Mouse (Mus musculus) kidney, adult 2 months (tissue): ENCODE results near the gene Cdh23.

Source experiments
- CTCF ChIP-seq: fragments of 200-500 bp; conservative IDR thresholded peaks from 2 replicates; pipeline ENCODE4 v1.5.1; 2011; ENCODE audit warnings: low read depth, mild to moderate bottlenecking, control low read depth, low read length, moderate library complexity, mixed read lengths; ENCODE audit not compliant: insufficient read depth, insufficient read length
- POLR2A ChIP-seq: fragments of 200-500 bp; IDR thresholded peaks from one replicate; pipeline ENCODE4 v1.6.1; 2011; ENCODE audit warnings: low read depth, low read length, control low read depth

- TF ChIP-seq POLR2A, result no peak
- no peak for TF ChIP-seq CTCF
Observed at GRCm38 (mm10) chr10:60290026-60290738, 406.1 kb downstream of the Cdh23 start.
